Mouse (Mus musculus) heart, adult 8-10 months (tissue): ENCODE results near the gene Krt10. TPM values are rescaled to one million over a fixed set of nuclear protein-coding genes. Genes with fewer than 3 reads are reported as not detected.

Source experiments
- DNase-seq: peaks from one replicate; pipeline ENCODE4 v3.0.0; 2022; ENCODE audit warnings: low spot score
- total RNA-seq, 4 experiments: library from RNA; stranded (reverse); gene quantifications; 2 replicates each; pipeline ENCODE4 v1.2.4; 2022

Gene Krt10
- total RNA-seq = 1 to 10 TPM; 3.3 to 5.8 (median 5.0) TPM

DNA sequence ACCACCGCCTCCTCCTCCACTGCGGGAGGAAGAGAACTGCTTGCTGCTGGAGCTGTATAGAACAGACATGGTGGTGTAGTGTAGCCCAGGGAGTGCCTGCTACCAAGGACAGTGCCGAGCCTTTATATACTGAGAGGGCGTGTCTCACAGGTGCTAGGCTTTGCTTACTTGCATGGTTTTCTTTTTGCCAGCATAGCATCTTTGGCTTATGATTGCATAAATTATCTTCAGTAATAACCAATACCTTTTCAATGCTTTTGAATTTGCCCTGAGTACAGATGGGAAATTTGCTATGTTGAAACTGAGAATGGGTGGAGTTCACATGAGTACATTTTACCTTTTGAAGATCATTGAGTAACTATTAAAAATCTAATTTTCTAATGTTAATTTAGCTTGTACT lies at the start of gene Krt10:
Krt10 (minus strand) TSS at position 101 of the 400 bp plus-strand sequence.
- no peak for DNase-seq

GRCm38 (mm10) chr11:99437972-99438371 lies 48.8 kb upstream of the Krt10 start, which contains the start of gene Krt20:
Krt20 (minus strand) TSS chr11:99438150.
- DNase-seq = no peak

DNA sequence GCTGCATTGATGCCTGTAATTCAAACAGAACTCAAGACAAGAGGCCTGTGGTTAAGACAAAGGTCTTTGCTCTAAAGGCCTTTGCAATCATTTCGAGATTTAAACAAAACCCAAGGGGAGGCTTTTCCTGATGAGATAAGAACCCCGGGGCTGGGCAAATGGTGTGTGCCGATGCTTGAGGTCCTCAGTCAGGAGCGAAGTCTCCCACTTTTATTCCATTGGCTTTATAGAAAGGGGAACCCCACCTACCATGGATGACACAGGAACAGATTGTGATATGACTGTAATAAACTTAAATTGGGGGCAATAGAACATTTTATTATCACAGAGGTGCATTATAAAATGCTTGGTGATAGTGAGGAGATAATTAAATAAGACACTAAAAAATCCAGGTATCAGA lies 47.5 kb upstream of the Krt10 start:
- DNase-seq = no peak

DNA sequence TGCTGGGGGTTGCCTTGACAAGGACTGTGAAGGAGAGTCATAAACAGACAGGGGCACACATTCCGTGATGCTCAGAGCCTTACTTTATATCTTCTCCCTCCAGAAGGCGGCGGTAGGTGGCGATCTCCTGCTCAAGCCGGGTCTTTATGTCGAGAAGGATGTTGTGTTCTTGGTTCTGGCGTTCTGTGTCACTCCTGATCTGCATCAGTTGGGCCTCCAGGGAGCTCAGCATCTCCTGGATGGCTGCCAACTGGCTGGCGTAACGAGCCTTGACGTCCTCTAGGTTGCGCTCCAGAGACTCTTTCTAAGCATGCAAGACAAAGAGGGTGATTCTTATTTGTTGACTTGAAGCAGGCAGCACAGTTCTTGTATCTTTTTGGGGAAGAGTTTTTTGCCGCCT lies 41.5 kb upstream of the Krt10 start:
- no peak for DNase-seq

DNA sequence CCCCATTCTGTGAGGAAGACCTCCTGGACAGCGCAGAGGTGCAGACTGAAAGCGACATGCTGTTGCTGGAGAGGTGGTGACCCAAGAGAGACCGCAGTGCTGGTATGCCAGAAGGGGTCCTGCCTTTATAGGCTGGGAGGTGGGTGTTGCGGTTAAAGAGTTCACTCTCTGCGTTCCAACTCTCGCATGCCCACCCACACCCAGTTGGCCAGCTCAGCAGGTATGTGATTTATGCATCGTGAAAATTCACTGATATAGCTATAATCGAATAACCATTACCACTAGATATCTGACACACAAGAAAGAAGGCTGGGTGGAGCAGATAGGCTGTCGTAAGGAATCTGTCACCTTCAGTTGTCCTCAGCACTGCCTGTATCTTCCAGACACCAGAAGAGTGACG lies 33.0 kb upstream of the Krt10 start, which contains the start of gene Krt12:
Krt12 (minus strand) TSS at position 101 of the 400 bp plus-strand sequence.
- DNase-seq = no peak

GRCm38 (mm10) chr11:99420586-99420985 lies 31.4 kb upstream of the Krt10 start:
- no peak for DNase-seq

- no peak for DNase-seq
Measured at GRCm38 (mm10) chr11:99417819-99418218, 28.7 kb upstream of the Krt10 start.

DNA sequence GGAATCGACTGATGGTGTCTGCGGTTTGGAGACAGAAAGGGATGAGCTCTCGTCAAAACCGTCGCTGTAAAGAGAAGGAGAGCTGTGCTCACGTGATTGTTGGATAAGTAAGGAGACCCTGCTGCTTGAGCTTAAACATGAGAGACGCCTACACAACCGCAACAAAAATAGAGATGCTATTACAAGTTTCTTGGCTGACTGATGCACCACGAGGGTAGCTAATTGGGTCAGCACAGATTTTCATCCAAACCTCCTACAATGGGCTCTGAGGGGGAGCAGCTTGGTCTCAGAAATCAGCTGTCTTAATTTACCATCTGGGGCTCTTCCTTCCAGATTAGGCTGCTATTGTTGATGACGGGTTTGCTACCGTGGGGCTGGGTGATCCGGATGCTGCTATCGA lies 27.7 kb upstream of the Krt10 start:
- no peak for DNase-seq

DNA sequence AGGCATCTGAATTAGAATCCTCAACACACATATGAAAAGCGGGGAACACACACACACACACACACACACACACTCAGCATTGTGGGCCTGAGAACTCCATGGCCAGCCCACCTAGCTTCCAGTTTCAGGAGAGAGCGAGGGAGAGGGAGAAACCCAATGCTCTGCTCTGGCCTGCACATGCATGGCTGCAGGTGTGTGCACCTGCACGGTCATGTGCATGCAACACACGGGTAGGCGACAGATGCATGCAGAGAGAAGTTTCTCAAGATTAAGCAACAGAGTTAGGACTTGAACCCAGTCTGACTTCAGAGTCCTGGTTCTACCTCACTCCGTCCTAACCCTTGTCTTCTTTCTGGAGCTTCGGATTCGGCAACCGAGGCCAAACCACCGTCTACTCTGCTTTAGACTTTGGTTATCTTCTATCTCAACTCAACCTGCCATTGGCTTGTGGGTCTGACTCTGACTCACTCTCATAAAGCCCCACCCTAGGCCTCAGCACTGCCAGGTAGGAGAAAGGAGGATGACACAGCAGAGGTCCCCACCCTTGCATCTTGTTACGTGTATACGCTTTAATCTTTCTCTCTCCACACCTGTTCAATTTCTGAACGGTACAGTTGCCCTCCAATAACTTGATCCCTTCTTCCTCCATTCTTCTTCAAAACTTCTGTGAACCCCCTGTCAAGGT lies 25.4 kb upstream of the Krt10 start:
- DNase-seq = no peak

DNA sequence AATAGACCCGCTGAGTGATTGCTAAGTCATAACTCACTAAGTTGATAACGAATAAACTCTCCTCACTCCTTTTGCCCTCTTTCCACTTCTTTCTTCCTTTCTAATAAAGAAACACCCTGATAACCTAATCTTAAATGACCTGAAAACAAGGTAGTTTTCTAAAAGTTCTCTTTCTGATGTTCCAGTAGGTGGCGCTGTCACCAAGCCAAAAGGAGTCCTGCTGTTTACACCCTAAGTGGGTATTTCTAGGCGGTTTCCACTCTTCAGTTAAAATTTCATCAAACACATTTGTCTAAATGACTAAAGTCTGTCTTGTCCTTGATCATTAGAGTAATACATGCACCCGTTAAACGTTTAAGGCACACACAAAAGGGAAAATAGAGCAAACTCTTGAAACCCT lies 24.1 kb upstream of the Krt10 start:
- DNase-seq = no peak

DNA sequence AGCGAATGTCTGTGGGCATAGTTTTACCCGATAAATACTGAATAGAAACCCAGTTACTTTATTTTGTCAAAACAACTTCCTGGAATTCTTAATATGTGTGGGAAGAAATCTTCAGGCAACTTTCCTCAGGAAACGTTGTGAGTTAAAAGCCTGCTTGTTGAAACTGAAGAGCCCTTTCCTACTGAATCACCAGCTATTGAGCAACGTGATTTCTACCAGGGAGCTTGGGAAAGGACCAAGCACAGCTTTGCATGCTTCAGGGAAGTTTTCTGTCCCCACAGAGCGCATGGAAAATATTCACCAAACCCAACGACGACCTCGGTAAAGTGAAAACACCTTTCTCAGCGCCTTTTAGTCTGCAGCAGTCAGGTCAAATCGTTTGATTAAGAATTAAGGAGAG lies 17.0 kb upstream of the Krt10 start:
- DNase-seq = no peak

- DNase-seq = no peak
Measured at GRCm38 (mm10) chr11:99399956-99400549, 10.9 kb upstream of the Krt10 start.

DNA sequence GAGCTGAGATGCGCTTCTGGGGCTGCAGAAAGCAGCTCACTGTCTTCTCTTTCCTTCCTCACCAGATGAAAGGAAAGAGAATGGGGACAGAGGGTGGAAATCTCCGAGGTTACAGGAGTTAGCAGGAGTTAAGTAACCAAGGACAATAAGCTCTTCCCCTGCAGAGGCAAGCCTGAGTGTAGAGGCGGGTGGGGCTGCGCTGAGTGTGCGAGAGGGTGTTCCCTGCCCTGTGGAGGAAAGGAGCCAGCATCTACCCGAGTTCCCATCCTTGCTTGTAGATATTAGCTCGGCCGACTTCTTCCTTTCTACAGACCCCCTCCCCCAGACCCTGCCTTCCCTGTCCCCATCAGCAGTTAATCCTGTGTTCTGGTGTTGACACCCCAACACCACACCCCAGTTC lies 9.7 kb upstream of the Krt10 start:
- DNase-seq = no peak

GRCm38 (mm10) chr11:99398084-99398483 lies 8.9 kb upstream of the Krt10 start:
- DNase-seq = no peak

DNA sequence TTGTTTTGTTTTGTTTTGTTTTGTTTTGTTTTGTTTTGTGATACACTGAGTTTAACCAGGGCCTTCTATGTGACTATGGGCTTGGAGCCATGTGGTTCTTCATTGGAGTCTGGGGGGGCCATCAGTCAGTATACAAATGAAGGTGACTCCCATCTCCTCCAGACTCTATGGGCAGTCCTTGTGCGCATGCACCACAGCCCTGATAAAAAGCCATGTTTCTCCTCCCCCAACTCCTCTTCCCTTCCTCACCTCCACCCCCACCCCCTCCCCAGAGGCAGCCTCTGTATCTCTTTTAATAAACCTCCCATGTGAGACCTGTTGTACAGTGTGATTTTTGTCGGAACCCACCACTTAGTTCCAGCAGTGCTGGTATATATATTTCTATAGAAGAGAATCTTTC lies 7.5 kb upstream of the Krt10 start:
- no peak for DNase-seq

- no peak for DNase-seq
Measured at GRCm38 (mm10) chr11:99396034-99396433, 6.9 kb upstream of the Krt10 start.

DNA sequence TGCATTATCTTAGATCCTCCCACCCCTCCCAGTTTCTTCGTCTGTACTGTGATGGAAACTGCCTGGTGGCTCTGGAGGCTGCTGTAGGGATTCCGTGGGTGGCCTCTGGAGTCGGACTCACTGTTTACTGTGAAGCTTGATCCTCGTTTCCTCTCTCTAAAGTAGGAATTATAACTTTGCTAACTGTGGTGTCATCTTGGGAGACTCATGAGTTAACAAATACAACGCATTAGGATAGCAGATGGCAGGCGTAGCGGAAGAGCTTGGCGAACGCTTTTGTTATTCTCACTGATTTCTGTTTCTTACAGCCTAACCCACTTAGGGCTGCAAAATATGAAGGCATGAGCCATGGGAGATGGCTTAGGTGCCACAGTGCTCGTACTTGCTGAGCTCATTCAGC lies 3.3 kb upstream of the Krt10 start:
- DNase-seq = no peak

DNA sequence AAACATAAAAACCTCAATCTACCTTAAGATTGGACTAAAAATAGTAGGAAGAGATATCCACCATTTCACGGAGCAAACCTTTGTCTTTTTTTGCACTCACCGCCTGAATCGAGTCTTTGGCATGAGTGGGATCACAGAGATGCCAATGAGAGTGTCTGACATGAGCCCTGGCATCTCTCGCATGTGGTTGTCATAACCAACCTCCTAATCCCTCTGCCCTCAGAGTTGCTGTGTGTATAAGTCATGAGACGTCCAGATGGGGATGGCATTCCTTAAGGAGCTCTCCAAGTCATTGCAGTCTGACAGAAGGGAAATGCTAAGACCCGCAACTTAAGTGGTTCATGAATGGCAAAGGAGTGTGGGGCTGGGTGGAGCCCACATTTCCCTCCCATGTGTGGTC lies 2.2 kb upstream of the Krt10 start:
- no peak for DNase-seq

GRCm38 (mm10) chr11:99390866-99391265 lies 1.7 kb upstream of the Krt10 start:
- DNase-seq = no peak

- no peak for DNase-seq
Measured at GRCm38 (mm10) chr11:99388661-99389060, 503 bp downstream of the Krt10 start.

- peak; percentile 91 for DNase-seq
Measured at GRCm38 (mm10) chr11:99385813-99386721, 3.1 kb downstream of the Krt10 start.

- peak; percentile 69 for DNase-seq
Measured at GRCm38 (mm10) chr11:99379568-99379967, 9.6 kb downstream of the Krt10 start.
